Mouse (Mus musculus): Measurements from ENCODE around the gene Ppm1l.

- no peak for TF ChIP-seq POLR2A (IDR thresholded peaks at IDR 0.05; ENCODE audit: low read depth, low read length)
- TF ChIP-seq CTCF (IDR thresholded peaks at IDR 0.05; ENCODE audit: extremely low read depth, insufficient read depth, insufficient read length, insufficient replicate concordance): no peak
These were observed 227.1 kb downstream of the Ppm1l start for GRCm38 (mm10) chr3:69543730-69544129.

Measured in spleen, adult 2 months (tissue).